Mouse (Mus musculus): Measurements from ENCODE around the gene Frmpd4.

- TF ChIP-seq CTCF (IDR thresholded peaks at IDR 0.05; ENCODE audit: extremely low read depth, insufficient read depth, insufficient read length, insufficient replicate concordance) (no peak), POLR2A (IDR thresholded peaks at IDR 0.05; ENCODE audit: low read depth, low read length) (no peak)
Measured at GRCm38 (mm10) chrX:168571808-168572207, 5.2 kb downstream of the Frmpd4 start.
